In the genomic region with DNA sequence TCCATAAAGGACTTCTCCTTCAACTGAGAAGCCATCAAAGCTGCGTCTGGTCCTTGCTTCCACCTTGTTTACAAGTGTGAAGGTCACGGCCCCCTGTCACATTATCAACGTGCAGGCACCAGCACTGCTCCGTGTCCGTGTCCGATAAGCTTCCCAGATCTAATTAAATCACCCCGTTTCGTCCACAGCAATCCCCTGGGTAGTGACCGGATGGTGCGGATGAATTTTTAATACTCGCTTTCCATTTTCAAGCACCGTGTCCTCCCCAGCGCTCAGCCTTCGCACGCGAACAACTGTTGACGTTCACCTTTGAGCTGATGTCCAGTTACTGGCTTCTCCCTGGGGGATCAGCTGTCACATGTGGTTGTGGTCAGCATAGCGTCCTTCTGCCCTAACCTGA, we compare ENCODE assay signal across 24 mouse cellular contexts.
DNase-seq lines count a peak whose midpoint lies in the region; ATAC-seq lines count a peak whose summit lies in the region.
"Had no signal": no experiment of that assay in that cellular context is flagged by ENCODE, and none has a peak within 500 bp of the region (broad histone marks: within the 10 kb centered on the region; RNA-seq: fewer than 3 reads in every experiment).

No protein-coding gene starts in this region.

- peak; percentile 68 for DNase-seq in heart, adult 11 months
- no peak for DNase-seq in kidney, adult 18-20 months
- DNase-seq in midbrain, embryonic 11.5 days (ENCODE audit: low spot score, missing footprints), result peak; percentile 57
- DNase-seq: adrenal gland, adult 8-10 months; adrenal gland, postnatal 25 days; cerebellum, adult 11-12 months; cerebellum, adult 8-10 months; cerebellum, postnatal 10 days; cerebellum, postnatal 36 days; embryo, embryonic 11 days; gastrocnemius, postnatal 25 days; heart, adult 2 months had no signal

- no peaks in the 10 kb centered on the region for H3K36me3 ChIP-seq in heart, embryonic 12.5 days
- no peaks in the 10 kb centered on the region for H3K36me3 ChIP-seq in kidney, embryonic 15.5 days
- no peaks in the 10 kb centered on the region for H3K36me3 ChIP-seq in midbrain, embryonic 11.5 days (ENCODE audit: control insufficient read depth, insufficient read depth, low read length)
- no peaks in the 10 kb centered on the region for H3K36me3 ChIP-seq in midbrain, embryonic 13.5 days
- H3K36me3 ChIP-seq: embryonic facial prominence, embryonic 10.5 days; embryonic facial prominence, embryonic 13.5 days; forebrain, embryonic 12.5 days; forebrain, embryonic 15.5 days; heart, embryonic 10.5 days; hindbrain, embryonic 13.5 days had no signal

- no peak for ATAC-seq in heart, embryonic 12.5 days (ENCODE audit: insufficient number of reproducible peaks, low FRiP score)
- no peak for ATAC-seq in kidney, embryonic 15.5 days (replicated peaks; ENCODE audit: low FRiP score)
- 0 out of 2 replicates have a peak, but pooled peaks have one; percentile 52 for ATAC-seq in midbrain, embryonic 11.5 days (ENCODE audit: low FRiP score)
- ATAC-seq in midbrain, embryonic 13.5 days, result no peak
- ATAC-seq: activated CD4-positive, CD25-positive, alpha-beta regulatory T cell, adult 4 months; forebrain, embryonic 15.5 days; hindbrain, postnatal 0 days had no signal

- no peak overlapping the region for H3K4me2 ChIP-seq in heart, embryonic 12.5 days
- H3K4me2 ChIP-seq in kidney, embryonic 15.5 days, result 0 out of 2 replicates have a peak overlapping the region, but pooled peaks have one; percentile 4
- no peak overlapping the region for H3K4me2 ChIP-seq in midbrain, embryonic 11.5 days
- H3K4me2 ChIP-seq in midbrain, embryonic 13.5 days (replicated peaks), result no peak overlapping the region
- H3K4me2 ChIP-seq: embryonic facial prominence, embryonic 13.5 days; forebrain, embryonic 12.5 days; forebrain, embryonic 15.5 days; hindbrain, embryonic 13.5 days had no signal

- WGBS in heart, embryonic 12.5 days, result 83% methylated on average over 18 of the region's 18 CpGs
- WGBS in kidney, embryonic 15.5 days, result 54% methylated on average over 18 of the region's 18 CpGs
- WGBS in midbrain, embryonic 11.5 days, result 82% methylated on average over 18 of the region's 18 CpGs
- 65% methylated on average over 18 of the region's 18 CpGs for WGBS in midbrain, embryonic 13.5 days

- H3K9me3 ChIP-seq in heart, embryonic 12.5 days (replicated peaks), result no peaks in the 10 kb centered on the region
- no peaks in the 10 kb centered on the region for H3K9me3 ChIP-seq in kidney, embryonic 15.5 days (replicated peaks)
- H3K9me3 ChIP-seq in midbrain, embryonic 11.5 days (ENCODE audit: control insufficient read depth, low read length), result no peaks in the 10 kb centered on the region
- no peaks in the 10 kb centered on the region for H3K9me3 ChIP-seq in midbrain, embryonic 13.5 days
- H3K9me3 ChIP-seq: embryonic facial prominence, embryonic 10.5 days; embryonic facial prominence, embryonic 13.5 days; forebrain, embryonic 12.5 days; forebrain, embryonic 15.5 days; heart, embryonic 10.5 days; hindbrain, embryonic 13.5 days had no signal

- no peak overlapping the region for H3K9ac ChIP-seq in heart, embryonic 12.5 days
- H3K9ac ChIP-seq in kidney, embryonic 15.5 days, result no peak overlapping the region
- H3K9ac ChIP-seq in midbrain, embryonic 11.5 days (ENCODE audit: low read length), result no peak overlapping the region
- no peak overlapping the region for H3K9ac ChIP-seq in midbrain, embryonic 13.5 days (replicated peaks)
- H3K9ac ChIP-seq: embryonic facial prominence, embryonic 13.5 days; forebrain, embryonic 12.5 days; forebrain, embryonic 15.5 days; hindbrain, embryonic 13.5 days had no signal

- H3K27ac ChIP-seq in heart, embryonic 12.5 days (ENCODE audit: poor library complexity, severe bottlenecking), result no peak overlapping the region
- no peak overlapping the region for H3K27ac ChIP-seq in kidney, embryonic 15.5 days
- H3K27ac ChIP-seq in midbrain, embryonic 11.5 days (ENCODE audit: low read depth, low read length), result no peak overlapping the region
- no peak overlapping the region for H3K27ac ChIP-seq in midbrain, embryonic 13.5 days
- H3K27ac ChIP-seq: embryonic facial prominence, embryonic 10.5 days; embryonic facial prominence, embryonic 13.5 days; forebrain, embryonic 12.5 days; forebrain, embryonic 15.5 days; heart, adult 2 months; heart, embryonic 10.5 days; hindbrain, embryonic 13.5 days; hindbrain, postnatal 0 days had no signal

- H3K4me3 ChIP-seq in heart, embryonic 12.5 days, result no peak overlapping the region
- no peak overlapping the region for H3K4me3 ChIP-seq in kidney, embryonic 15.5 days (replicated peaks)
- no peak overlapping the region for H3K4me3 ChIP-seq in midbrain, embryonic 11.5 days (ENCODE audit: low read depth, low read length)
- H3K4me3 ChIP-seq in midbrain, embryonic 13.5 days (replicated peaks), result no peak overlapping the region
- H3K4me3 ChIP-seq: embryonic facial prominence, embryonic 10.5 days; embryonic facial prominence, embryonic 13.5 days; erythroblast, embryonic 14.5 days; forebrain, embryonic 12.5 days; forebrain, embryonic 15.5 days; heart, adult 2 months; heart, embryonic 10.5 days; hindbrain, embryonic 13.5 days had no signal

- no peaks in the 10 kb centered on the region for H3K4me1 ChIP-seq in heart, embryonic 12.5 days (replicated peaks)
- 0 out of 2 replicates have a peak, but pooled peaks cover 6% of the 10 kb centered on the region for H3K4me1 ChIP-seq in kidney, embryonic 15.5 days
- H3K4me1 ChIP-seq in midbrain, embryonic 11.5 days (ENCODE audit: control insufficient read depth, insufficient read depth, low read length), result no peaks in the 10 kb centered on the region
- no peaks in the 10 kb centered on the region for H3K4me1 ChIP-seq in midbrain, embryonic 13.5 days (replicated peaks)
- H3K4me1 ChIP-seq: embryonic facial prominence, embryonic 10.5 days; embryonic facial prominence, embryonic 13.5 days; forebrain, embryonic 12.5 days; forebrain, embryonic 15.5 days; hindbrain, embryonic 13.5 days had no signal

- 0 out of 2 replicates have a peak, but pooled peaks cover 5% of the 10 kb centered on the region for H3K27me3 ChIP-seq in heart, embryonic 12.5 days (replicated peaks)
- H3K27me3 ChIP-seq in kidney, embryonic 15.5 days, result peaks cover 7% of the 10 kb centered on the region; the same call in 1 of the 2 replicates
- H3K27me3 ChIP-seq in midbrain, embryonic 11.5 days (ENCODE audit: control insufficient read depth, insufficient read depth, low read length), result no peaks in the 10 kb centered on the region
- H3K27me3 ChIP-seq in midbrain, embryonic 13.5 days, result no peaks in the 10 kb centered on the region
- H3K27me3 ChIP-seq: forebrain, embryonic 12.5 days; forebrain, embryonic 15.5 days; hindbrain, embryonic 13.5 days had no signal
